Mouse (Mus musculus) cerebellum, adult 18-20 months (tissue): ENCODE measurements around the gene Slc1a2.

Experiments used
- DNase-seq, 2 experiments: peaks; one replicate each; pipeline ENCODE4 v3.0.0; 2021

The Slc1a2 gene

DNA sequence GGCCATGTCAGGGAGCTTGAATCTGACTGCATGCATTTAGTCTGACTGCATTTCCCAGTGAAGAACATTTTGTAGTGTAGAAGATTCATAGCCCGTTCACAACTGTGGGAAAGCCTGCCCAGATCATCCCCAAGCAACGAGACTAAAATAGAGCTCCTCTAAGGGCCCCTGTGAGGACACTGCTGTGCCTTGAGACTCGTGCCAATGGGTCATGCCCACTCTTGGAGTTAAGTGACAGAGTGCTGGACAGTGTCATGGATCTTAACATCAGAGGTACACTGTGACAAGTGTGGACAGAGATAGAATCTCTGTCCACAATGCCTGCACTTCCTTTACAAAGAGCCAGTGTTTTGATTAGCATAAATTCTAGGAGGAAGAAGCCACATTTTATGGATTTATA, 109.8 kb downstream of the Slc1a2 start:
- peak in 1 of 2 experiments; percentile 8 for DNase-seq

- no peak for DNase-seq
Measured at GRCm38 (mm10) chr2:102771304-102771703, 112.8 kb downstream of the Slc1a2 start.

DNA sequence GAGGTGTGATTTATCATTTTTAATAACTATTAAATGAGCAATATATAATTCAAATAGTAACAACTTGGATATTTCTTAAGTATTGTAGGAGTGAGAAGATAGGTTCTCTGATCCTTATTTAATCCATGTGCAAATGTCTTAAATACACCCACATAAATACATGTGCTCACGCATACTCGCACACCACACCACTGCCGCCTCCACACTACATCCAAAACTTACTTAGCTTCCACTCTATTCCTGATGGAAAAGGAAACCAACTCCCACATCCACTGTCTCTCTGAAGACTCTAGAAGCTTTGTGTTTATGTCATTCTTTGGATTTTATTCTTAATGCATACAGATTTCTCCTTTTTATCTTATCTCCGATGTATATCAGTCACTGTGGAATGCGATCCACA, 113.8 kb downstream of the Slc1a2 start:
- no peak for DNase-seq

GRCm38 (mm10) chr2:102774700-102775099, 116.2 kb downstream of the Slc1a2 start:
- DNase-seq = no peak

DNA sequence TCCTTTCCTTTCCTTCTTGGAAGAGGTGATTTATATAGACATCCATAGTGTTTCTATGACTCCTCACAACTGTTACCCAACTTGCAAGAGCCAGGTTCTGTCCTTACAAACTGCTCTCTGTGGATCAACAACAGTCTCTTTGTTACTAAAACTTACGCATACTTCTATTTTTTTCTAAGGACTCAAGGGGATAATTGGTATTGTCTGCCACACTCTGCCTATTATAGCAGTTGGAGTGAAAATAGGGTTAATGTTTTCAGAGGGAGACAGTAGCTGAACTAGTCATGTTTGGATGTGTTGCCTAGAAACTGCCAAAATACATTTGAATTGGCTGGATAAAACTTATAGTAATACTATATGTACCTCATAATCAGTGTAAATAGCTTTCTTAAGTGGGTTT, 117.1 kb downstream of the Slc1a2 start:
- no peak for DNase-seq

DNA sequence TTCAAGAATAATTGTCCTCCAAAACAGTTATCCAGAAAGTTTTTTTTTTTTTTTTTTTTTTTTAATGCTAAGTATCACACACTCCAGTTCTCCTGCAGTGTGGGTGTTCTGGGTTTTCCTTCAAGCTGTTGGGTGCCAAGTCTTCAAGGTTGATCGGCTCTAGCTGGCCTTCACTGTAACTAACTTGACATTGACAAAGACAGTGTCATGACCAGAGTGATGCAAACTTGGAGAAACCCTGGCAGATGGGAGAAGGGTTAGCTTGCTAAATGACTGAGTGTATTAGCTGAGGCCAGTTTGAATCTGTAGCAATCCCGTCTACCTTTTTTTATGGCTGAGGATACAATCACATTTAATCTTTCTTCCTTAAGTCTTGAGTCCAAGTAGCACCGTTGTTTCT, 119.7 kb downstream of the Slc1a2 start:
- no peak for DNase-seq

- no peak for DNase-seq
Measured at GRCm38 (mm10) chr2:102782751-102783150, 124.3 kb downstream of the Slc1a2 start.

DNA sequence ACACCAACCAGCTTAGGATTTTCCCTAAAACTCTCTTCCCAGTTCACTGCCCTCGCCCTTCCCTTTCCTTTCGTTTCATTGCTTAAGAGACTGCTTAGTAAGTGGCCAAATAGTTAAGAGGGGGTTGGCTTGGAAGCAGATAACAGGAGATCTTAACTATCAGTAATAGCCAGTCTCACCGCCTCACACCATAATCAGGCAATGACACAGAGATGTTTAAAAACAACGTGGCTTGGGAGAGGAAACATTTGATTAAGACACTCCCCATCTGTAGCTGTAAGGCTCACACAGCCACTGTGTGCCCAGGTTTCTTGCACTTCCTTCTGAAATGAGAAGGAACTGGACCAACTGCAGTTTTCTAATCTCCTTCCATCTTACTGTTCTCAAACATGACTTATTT, 127.2 kb downstream of the Slc1a2 start:
- DNase-seq = no peak

GRCm38 (mm10) chr2:102791641-102792040, 133.2 kb downstream of the Slc1a2 start:
- DNase-seq = no peak

DNA sequence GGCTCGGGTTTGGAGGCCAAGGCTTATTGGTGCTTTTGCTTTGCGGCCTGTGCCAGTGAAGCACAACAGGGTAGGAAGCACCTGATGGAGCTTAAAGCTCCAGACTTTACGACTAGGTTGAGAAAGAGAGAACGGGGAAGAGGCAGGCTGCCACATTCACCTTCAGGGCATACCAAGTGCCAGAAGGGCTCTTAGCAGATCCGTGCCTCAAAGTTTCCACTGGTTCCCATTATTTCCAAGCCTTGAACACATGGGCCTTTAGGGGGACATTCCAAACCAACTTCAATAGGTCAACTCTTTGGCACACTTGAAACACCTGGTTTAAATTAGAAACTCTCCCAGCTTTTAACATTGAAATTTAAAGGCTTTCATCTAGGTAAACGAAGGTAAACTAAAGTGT, 134.3 kb downstream of the Slc1a2 start:
- DNase-seq = no peak

DNA sequence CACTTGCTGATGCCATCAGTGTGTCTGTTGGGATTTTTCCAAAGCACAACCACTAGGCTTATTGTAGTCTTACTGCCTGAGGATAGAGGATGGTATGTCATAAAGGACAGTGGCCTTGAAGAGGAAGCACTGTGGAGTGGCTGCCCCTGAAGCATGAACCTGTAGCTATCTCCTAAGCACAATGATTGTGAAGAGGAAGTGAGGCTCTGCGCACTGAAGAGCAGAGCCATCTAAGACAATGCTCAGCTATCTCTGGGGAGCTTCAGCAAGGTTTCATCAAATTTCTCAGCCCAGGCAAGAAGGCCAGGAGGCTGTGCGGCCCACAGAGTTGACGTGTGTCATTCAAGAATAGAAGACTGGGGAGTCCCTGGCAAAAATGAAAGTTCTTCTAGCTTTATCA, 136.6 kb downstream of the Slc1a2 start:
- no peak for DNase-seq

DNA sequence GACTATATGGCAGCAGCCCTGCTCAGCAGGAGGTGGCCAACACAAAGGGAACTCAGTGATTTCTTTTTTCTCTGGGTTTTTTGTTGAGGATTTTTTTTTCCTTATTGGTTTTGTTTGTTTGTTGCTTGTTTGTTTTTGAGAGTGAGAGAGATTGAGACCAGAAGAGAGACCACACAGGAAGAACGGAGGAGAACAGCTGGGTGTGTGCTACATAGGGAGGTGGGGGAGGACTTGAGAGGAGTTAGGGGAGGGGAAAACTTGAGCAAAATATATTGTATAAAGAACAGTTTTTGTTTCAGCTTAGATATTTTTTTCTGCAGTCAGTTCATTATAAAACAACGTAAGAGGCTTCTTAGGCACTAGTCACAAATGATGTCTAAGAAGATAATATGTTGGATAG, 139.7 kb downstream of the Slc1a2 start:
- DNase-seq = no peak

DNA sequence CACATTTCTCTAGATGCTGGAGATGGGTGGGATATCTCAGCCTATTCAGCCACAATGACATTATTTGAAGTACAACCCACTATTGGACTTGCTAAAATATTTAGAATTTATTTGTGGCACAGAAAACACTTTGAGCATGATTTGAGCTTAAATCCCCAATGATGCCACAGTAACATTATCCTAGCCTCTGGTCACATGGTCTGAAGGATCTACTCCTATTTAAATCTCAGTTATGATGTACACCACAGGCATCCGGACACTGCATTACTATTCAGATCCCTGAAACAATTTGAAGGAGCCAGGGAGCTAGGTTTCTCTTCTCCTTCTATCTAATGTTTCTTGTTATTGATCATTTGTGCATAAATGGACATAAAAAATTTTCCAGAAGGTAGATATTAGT, 143.4 kb downstream of the Slc1a2 start:
- DNase-seq = no peak

- peak in 1 of 2 experiments; percentile 3 for DNase-seq
Measured at GRCm38 (mm10) chr2:102804109-102804508, 145.7 kb downstream of the Slc1a2 start.

GRCm38 (mm10) chr2:102805283-102805682, 146.8 kb downstream of the Slc1a2 start:
- DNase-seq = no peak

- no peak for DNase-seq
Measured at GRCm38 (mm10) chr2:102805761-102806496, 147.5 kb downstream of the Slc1a2 start.

- DNase-seq = no peak
Measured at GRCm38 (mm10) chr2:102807633-102808032, 149.2 kb downstream of the Slc1a2 start.

GRCm38 (mm10) chr2:102809436-102809835, 151.0 kb downstream of the Slc1a2 start:
- no peak for DNase-seq

GRCm38 (mm10) chr2:102812756-102813155, 154.3 kb downstream of the Slc1a2 start:
- DNase-seq = no peak

DNA sequence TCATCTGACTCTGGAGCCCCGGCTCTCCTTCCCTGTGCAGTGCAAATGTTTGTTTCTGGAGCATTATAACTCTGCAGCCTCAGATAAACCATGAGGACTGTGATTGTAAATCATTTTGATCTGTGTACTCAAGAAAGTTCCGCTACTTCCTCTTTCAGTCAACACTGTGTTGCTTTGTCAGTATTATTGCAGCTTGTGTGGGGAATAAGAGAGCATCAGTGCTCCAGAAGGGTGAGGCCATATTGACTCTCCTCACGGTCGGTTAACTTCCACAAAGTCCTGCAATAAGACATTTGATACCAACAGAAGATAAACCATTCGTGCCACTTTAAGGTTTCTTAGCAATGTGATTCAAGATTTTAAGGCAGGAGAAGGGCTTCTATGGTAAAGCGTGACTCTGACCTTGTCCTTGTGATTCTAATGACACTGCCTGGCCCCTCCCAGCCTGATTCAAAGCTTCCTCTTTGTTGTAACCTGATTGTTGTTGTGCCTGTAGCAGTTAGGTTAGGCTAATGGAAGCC, 156.9 kb downstream of the Slc1a2 start:
- no peak for DNase-seq

DNA sequence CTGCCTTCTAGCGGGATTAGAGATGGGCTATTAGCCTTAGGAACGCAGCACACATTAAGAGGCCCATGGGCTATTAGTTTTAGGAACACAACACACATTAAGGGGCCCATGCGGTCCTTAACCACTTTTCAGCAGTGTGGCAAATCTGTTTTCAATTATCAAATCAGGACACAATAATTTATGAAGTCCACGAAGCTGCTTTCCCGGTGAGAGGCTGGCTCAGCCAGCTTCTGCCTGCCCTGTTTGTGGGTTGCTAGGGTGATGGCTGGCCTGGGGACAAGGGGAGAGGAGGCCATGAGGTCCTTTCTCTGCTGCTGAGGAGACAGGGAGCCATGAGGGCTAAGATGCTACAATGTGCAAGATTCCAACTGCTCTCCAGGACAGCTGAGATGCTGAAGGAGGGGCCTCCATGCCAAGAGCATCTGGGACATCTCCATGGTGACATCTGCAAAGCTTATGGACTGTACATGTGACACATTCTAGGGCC, 161.8 kb downstream of the Slc1a2 start:
- DNase-seq = peak in 1 of 2 experiments; percentile 4

DNA sequence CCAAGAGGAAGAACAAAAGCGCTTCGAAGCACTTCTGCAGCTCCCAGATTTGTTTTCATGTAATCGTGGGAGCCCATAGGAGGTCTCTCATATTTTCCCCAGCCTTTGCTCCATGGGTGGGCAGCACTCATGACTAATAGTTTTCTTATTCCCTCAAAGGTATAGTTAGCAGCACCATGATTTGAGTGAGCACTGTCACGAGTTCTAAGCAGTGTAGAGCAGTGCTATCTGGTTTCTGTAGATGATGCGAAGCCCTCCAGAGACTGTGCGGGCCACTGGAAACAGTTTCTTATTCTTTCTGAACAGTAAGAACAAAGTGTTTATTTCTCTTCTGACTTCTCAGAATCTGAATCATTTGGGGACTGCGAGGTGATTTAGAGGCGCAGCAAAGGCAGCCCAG, 162.3 kb downstream of the Slc1a2 start:
- DNase-seq = no peak

GRCm38 (mm10) chr2:102822036-102822435, 163.6 kb downstream of the Slc1a2 start:
- peak in 1 of 2 experiments; percentile 1 for DNase-seq

DNA sequence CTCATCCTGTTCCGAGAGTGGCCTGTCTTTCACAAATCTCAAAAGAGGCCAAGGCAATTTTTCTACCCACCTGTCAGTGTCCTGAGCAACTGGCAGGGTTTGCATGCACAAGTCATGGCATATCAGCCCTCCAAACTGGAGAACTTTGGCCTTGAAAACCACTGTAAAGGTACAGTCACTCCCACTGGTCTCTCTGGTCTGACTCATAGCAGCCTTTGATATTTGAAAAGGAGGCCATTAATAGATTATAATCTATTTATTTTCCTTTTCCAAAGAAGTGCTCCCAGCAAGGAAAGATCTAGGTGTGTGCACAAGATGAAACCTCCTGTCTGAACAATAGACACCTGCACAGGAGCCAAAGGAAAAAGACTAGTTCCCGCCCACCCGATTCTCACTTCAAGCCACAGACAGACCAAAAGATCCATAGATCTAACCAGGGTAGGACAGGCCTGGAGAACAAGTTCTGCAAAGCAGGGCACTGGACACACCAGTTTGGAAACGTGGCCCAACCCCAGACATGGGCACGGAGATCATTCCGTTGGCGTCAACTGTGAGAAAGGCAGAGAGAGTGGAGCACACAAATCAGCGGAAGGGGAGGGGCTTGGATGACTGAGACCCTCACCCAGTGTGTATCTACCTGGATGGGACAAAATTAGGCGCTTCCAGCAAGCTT, 167.6 kb downstream of the Slc1a2 start:
- no peak for DNase-seq
